Mouse (Mus musculus) forebrain, postnatal 0 days (tissue): ENCODE results near the gene Rab3d. TPM values are rescaled to one million over a fixed set of nuclear protein-coding genes. Genes with fewer than 3 reads are reported as not detected.

ENCODE experiments used
- ATAC-seq: fragments of 200-750 bp; cut with Nextera tagmentation; 2 replicates; pipeline ENCODE4 v1.8.0; 2017; ENCODE audit warnings: mild to moderate bottlenecking, moderate library complexity
- DNase-seq: peaks from one replicate; pipeline ENCODE4 v3.0.0-alpha.2; 2015
- H3K27ac ChIP-seq: fragments of 300-500 bp; sonication (generic); 2 replicates; pipeline ENCODE4 v1.5.1; 2014; ENCODE audit warnings: low read depth, mild to moderate bottlenecking, antibody characterized with exemption, low read length, moderate library complexity, mixed read lengths
- H3K27me3 ChIP-seq: fragments of 300-500 bp; sonication (generic); 2 replicates; pipeline ENCODE4 v1.6.1; 2014; ENCODE audit warnings: mild to moderate bottlenecking, low read length, mixed read lengths; ENCODE audit not compliant: insufficient read depth
- H3K36me3 ChIP-seq: fragments of 300-500 bp; sonication (generic); 2 replicates; pipeline ENCODE4 v1.6.1; 2014; ENCODE audit warnings: mild to moderate bottlenecking, moderate library complexity; ENCODE audit not compliant: insufficient read depth
- H3K4me1 ChIP-seq: fragments of 300-500 bp; sonication (generic); 2 replicates; pipeline ENCODE4 v1.6.1; 2014; ENCODE audit warnings: antibody characterized with exemption; ENCODE audit not compliant: insufficient read depth
- H3K4me2 ChIP-seq: fragments of 300-500 bp; sonication (generic); 2 replicates; pipeline ENCODE4 v1.6.1; 2014; ENCODE audit warnings: low read depth, mild to moderate bottlenecking, moderate library complexity
- H3K4me3 ChIP-seq: fragments of 300-500 bp; sonication (generic); 2 replicates; pipeline ENCODE4 v1.5.1; 2014; ENCODE audit warnings: low read depth, low read length, mixed read lengths
- H3K9ac ChIP-seq: fragments of 300-500 bp; sonication (generic); 2 replicates; pipeline ENCODE4 v1.6.1; 2014; ENCODE audit warnings: mild to moderate bottlenecking
- H3K9me3 ChIP-seq: fragments of 300-500 bp; sonication (generic); 2 replicates; pipeline ENCODE4 v1.6.1; 2016; ENCODE audit warnings: low read length
- CTCF ChIP-seq: sonication (generic); IDR thresholded peaks from 2 replicates; pipeline ENCODE4 v1.5.1; 2016; ENCODE audit warnings: antibody characterized with exemption, control low read depth, low read depth
- WGBS: fragments of 180-500 bp; shearing (Covaris S2); extraction: QIAGEN DNeasy Blood & Tissue Kit; methylation state at CpG from one replicate; pipeline ENCODE4 v1.1.7; 2014; 5-methylcytosine and 5-hydroxymethylcytosine counted together
- polyA plus RNA-seq: library from polyadenylated mRNA; unstranded; fragments of >200 nt; fragmentation: Nextera tagmentation; extraction: Ambion mirVana; gene quantifications from 2 replicates; pipeline ENCODE4 v1.2.1, GENCODE M21; 2015
- total RNA-seq: library from RNA; depleted of rRNA; stranded (reverse); fragments of >200 nt; gene quantifications from 2 replicates; pipeline ENCODE4 v1.2.3, GENCODE M21; 2014

The Rab3d gene
- total and polyA plus RNA-seq, 2 experiments from 2014 or later, result 26.7 to 28.7 TPM

DNA sequence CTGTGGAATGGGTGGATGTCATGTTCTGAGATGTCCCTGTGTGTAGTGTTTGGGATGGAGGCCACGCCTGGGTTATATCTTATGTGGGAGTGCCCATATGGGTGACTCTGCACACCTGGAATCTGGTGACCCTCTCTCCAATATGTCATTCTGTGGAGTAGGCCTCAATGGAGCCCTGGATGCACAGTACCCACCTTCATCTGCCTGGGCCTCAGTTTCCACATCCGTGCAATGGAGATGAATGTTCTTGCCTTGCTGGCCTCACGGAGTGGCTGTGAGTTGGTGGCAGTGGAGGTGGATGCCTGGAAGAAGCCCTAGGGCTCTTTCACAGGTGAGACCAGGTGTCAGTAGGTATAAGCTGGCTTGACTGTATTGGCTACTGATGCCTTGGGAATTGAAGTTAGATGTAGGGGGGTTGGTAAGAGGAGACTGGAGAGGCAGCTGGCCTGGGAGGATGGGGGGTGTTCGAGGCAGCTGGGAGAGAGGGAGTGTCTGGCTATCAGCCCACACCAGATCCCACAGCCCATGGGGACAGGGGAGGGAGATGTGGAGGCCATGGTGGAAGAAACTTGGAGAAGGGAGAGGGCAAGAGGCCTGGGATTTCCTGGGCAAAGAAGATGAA is 20.4 kb upstream of the Rab3d start:
- Histone ChIP-seq H3K27ac (no peak overlapping the region), H3K27me3 (no peaks in the 10 kb centered on the region), H3K4me1 (peaks cover 11% of the 10 kb centered on the region; the same call in 1 of the 2 replicates), H3K36me3 (peaks cover 22% of the 10 kb centered on the region), H3K9me3 (no peaks in the 10 kb centered on the region), H3K4me2 (peak overlapping the region; percentile 69), H3K4me3 (peak overlapping the region; percentile 82), H3K9ac (0 out of 2 replicates have a peak overlapping the region, but pooled peaks have one; percentile 87)
- DNase-seq (no peak), ATAC-seq (no peak)
- TF ChIP-seq CTCF, result no peak
- WGBS, result 75% methylated on average over 4 of the region's 4 CpGs

DNA sequence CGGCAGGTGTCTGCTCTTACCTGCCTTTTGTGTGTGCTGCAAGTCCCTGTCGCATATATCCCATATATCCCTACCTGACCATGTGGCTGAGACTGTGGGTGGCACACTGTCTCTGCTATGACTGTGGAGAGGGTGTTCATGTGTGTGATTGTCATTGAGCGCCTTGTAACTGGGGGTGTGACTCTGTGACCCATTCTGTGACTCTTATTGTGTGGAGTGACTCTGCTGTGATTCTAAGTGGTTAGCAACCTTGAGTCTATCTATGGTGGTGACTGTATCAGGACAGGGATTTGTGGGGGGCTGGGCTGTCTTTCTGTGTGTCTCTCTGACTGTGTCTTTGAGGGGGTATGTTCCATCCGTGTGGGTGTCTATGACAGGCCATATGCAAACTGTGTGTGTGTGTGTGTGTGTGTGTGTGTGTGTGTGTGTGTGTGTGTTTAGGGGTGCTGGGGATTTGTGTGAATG is 19.8 kb upstream of the Rab3d start:
- Histone ChIP-seq H3K4me3 (peak overlapping the region; percentile 82), H3K36me3 (peaks cover 22% of the 10 kb centered on the region), H3K27ac (peak overlapping the region; percentile 89; the same call in 1 of the 2 replicates), H3K9me3 (no peaks in the 10 kb centered on the region), H3K9ac (peak overlapping the region; percentile 87), H3K27me3 (no peaks in the 10 kb centered on the region), H3K4me2 (peak overlapping the region; percentile 69), H3K4me1 (peaks cover 11% of the 10 kb centered on the region; the same call in 1 of the 2 replicates)
- DNase-seq (peak; percentile 51), ATAC-seq (peak; percentile 25)
- WGBS, result 66% methylated on average over 4 of the region's 4 CpGs
- no peak for TF ChIP-seq CTCF

DNA sequence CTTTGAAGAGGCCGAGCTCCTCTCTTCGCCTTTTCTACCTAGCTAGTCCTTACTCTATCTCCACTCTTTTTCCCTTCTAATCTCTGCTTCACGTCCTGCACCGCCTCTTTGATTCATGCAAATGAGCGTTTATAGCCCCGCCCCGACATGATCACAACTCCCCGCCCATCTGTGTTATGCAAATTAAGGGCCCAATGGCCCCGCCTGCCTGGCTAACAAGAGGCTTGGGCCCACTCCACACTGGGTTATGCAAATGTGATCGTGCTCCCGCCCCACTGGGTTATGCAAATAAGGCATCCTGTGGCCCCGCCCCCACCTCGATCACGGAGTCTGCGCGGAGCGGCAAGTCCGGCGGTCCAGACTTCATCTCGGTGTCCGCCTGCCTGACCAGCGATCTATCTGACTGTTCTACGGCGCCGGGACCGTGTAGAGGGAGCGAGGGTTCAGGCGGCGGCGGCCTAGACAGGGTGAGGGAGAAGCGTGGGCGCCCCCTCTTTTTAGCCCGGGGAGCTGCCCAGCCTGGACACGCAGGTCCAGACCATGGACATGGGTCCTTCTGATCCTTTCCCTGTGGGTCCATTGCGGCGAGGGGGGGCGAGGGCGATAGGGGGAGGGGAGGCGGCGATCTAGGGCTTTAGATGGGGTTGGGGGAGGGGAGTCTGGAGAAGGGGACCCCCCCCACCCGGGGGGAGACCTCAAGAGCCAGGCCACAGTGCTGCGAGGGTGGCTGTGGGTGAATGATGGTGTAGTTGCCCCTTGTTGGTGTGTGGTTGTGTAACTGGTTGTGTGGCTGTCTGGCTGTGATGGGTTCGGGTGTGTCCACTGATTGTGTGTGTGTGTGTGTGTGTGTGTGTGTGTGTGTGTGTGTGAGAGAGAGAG is 18.9 kb upstream of the Rab3d start, which contains the start of gene Plppr2:
Gene Plppr2 (plus strand): TSS at position 342 of the 879 bp plus-strand sequence.
- DNase-seq (peak; percentile 98), ATAC-seq (peak; percentile 95)
- peak within 1 kb of the TSS; percentile 89 for H3K27ac ChIP-seq
- H3K4me3 ChIP-seq, result peak within 1 kb of the TSS; percentile 82
- 4% methylated on average over 42 of the region's 43 CpGs for WGBS
- peak within 1 kb of the TSS; percentile 87 for H3K9ac ChIP-seq
- no peaks in the 10 kb centered on the region for H3K9me3 ChIP-seq
- no peaks in the 10 kb centered on the region for H3K27me3 ChIP-seq
- TF ChIP-seq CTCF, result peak; percentile 26; the same call in 1 of the 2 replicates
- peaks cover 11% of the 10 kb centered on the region; the same call in 1 of the 2 replicates for H3K4me1 ChIP-seq
- H3K36me3 ChIP-seq, result peaks cover 18% of the 10 kb centered on the region
- H3K4me2 ChIP-seq, result peak within 1 kb of the TSS; percentile 69

DNA sequence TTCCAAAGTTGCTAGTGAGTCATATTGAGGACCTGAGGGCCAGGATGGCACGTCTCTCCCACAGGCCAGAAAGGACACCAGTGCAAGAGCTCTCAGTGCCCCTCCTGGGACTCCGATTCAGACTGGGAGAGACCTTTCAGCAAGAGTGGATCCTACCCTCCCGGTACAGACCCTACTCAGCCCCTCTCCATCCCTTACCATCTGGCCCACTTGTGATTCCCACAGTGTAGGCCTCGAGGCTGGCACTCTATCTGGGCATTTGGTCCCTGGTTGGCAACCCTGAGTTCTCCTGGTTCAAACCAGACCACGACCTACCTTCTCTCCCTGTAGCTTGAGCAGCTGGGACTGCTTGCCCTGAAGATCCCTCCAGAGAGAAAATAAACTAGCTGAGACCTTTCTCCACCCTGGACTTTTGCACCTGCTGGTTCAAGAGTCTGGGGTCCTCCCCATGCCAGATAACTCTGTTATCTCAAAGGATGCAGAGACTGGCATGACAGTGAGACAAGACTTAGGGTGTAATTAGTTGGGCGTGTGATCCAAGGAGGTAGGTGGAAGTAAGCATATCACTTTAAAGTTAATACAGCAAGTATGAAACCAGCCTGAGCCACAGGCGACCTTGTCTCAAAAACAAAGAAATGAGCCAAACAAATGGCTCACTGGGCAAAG is 17.6 kb upstream of the Rab3d start:
- H3K27ac ChIP-seq, result no peak overlapping the region
- H3K4me2 ChIP-seq, result peak overlapping the region; percentile 69

DNA sequence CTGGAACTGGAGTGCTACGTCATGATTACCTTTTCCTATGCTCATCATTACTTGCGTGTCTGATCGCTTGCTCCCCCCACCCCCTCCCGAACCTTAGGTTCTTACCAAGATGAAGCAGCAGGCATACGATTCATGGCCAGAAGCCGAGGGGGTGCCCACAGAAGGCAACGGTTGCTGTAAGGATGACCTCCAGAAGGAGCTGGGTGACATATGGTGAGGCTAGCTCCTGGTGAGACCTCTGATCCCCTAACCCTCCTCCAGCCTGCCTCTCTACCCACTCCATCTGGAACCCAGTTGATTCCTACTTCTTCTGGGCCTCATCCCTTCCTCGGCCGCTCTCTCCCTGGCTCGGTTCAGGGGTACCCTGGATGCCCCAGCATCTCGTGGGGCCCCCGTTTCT is 16.0 kb upstream of the Rab3d start:
- H3K27me3 ChIP-seq, result no peaks in the 10 kb centered on the region
- H3K4me1 ChIP-seq, result peaks cover 11% of the 10 kb centered on the region; the same call in 1 of the 2 replicates
- DNase-seq, result no peak
- H3K36me3 ChIP-seq, result peaks cover under 1% of the 10 kb centered on the region; the same call in 1 of the 2 replicates
- no peak overlapping the region for H3K27ac ChIP-seq
- 91% methylated on average over 12 of the region's 12 CpGs for WGBS
- TF ChIP-seq CTCF, result no peak
- no peaks in the 10 kb centered on the region for H3K9me3 ChIP-seq
- no peak for ATAC-seq
- H3K4me2 ChIP-seq, result no peak overlapping the region
- H3K9ac ChIP-seq, result no peak overlapping the region
- H3K4me3 ChIP-seq, result no peak overlapping the region

More for the DNA sequence above, 17.6 kb upstream of the Rab3d start:
- H3K27me3 ChIP-seq, result no peaks in the 10 kb centered on the region
- H3K4me3 ChIP-seq, result no peak overlapping the region
- no peak for TF ChIP-seq CTCF
- no peaks in the 10 kb centered on the region for H3K9me3 ChIP-seq
- DNase-seq (no peak), ATAC-seq (no peak)
- peaks cover 11% of the 10 kb centered on the region; the same call in 1 of the 2 replicates for H3K4me1 ChIP-seq
- no peak overlapping the region for H3K9ac ChIP-seq
- peaks cover 8% of the 10 kb centered on the region for H3K36me3 ChIP-seq
- WGBS, result 85% methylated on average over 7 of the region's 7 CpGs

DNA sequence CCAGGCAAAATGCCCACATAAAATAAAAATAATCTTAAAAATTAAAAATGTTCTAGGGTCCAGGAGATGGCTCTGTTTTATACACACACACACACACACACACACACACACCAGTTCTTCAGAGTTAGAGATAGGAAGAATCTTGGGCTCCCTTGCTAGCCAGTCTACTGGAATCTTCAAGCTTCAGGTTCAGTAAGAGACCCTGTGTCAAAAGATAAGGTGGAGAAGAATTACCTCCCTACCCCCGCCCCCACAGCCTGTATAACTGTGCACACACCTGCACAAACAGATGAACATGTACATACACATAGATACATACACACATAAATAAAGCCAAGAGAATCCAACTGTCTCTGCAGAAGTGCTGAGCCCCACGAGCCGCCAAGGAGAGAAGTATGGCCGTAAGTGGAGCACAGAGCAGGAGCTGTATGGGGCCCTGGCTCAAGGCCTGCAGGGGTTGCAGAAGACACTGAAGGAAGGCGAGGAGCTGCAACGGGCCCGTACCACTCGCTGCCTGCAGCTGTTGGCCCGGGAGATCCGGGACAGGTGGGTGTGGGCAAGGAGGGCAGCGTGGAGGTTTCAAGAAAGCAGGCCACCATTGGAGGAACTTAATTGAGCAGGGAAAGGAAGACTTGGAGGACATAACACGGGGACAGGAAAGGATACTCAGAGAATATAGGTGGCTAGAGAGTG is 14.6 kb upstream of the Rab3d start:
- ATAC-seq, result no peak

More for the DNA sequence above, 14.6 kb upstream of the Rab3d start:
- WGBS, result 56% methylated on average over 12 of the region's 12 CpGs
- Histone ChIP-seq H3K4me2 (no peak overlapping the region), H3K9ac (no peak overlapping the region), H3K27me3 (no peaks in the 10 kb centered on the region), H3K9me3 (no peaks in the 10 kb centered on the region), H3K4me3 (no peak overlapping the region), H3K4me1 (peaks cover 5% of the 10 kb centered on the region; the same call in 1 of the 2 replicates), H3K27ac (no peak overlapping the region), H3K36me3 (no peaks in the 10 kb centered on the region)
- DNase-seq, result no peak
- no peak for TF ChIP-seq CTCF
